Mouse (Mus musculus) G1E-ER4 (cell line): ENCODE data around the gene Fam83g. TPM values are rescaled to one million over a fixed set of nuclear protein-coding genes. Genes with fewer than 3 reads are reported as not detected.

Experiments
- GATA1 ChIP-seq: IDR thresholded peaks from one replicate; pipeline ENCODE4 v1.8.0; 2012; ENCODE audit warnings: low read length, inconsistent platforms
- polyA plus RNA-seq: library from polyadenylated mRNA; stranded (reverse); fragments of >175 nt; gene quantifications from 2 replicates; pipeline ENCODE4 v1.2.3, GENCODE M21; 2012

Gene Fam83g
- polyA plus RNA-seq, 1 experiment: not detected

DNA sequence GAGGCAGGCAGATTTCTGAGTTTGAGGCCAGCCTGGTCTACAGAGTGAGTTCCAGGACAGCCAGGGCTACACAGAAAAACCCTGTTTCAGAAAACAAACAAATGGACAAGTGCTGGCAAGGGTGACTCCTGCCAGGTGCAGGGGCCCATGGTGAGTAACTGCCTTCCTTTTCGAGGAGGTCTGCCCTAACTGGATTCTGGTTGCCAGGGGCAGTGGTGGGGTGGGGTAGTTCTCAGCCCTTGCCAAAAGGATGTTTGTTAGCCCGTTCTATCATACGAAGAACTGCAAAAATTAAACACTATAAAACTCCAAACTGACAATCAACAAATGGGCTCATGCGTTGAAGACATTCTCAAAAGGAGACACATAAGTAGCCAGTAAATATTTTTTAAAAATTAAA lies 34.3 kb upstream of the Fam83g start:
- TF ChIP-seq GATA1: no peak

DNA sequence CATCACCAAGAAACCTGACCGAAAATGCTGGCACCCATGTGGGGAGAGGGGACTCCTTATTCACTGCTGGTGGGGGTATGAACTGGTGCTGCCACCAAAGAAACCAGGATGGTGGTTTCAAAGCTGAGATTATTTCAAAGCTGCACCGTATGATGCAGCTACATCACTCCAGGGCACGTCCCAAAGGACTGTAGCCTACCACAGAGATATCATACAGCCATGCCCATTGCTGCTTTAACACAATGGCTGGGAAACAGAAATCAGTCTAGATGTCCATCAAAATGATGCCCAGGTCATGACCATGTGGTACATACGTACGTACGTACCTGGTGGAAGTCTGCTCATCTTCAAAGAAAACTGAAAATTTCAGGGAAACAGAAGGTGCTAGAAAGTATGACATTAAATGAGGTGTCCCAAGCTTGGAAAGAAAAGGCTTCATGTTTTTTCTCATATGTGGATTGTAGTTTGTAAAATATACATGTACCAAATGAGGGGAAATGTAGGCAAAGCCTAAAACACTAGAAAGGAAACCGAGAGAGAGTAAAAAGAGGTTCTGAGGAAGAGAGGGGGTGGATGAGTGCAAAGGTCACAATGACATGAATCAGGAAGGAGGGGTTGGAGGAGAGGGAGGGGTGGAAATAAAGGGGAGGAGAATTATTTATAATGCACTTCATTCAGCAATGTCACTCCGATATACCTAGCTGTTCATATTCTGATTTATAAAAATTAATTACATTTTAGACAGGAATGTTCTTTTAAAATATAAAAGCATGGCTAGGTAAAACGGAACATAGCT lies 33.2 kb upstream of the Fam83g start:
- no peak for TF ChIP-seq GATA1

DNA sequence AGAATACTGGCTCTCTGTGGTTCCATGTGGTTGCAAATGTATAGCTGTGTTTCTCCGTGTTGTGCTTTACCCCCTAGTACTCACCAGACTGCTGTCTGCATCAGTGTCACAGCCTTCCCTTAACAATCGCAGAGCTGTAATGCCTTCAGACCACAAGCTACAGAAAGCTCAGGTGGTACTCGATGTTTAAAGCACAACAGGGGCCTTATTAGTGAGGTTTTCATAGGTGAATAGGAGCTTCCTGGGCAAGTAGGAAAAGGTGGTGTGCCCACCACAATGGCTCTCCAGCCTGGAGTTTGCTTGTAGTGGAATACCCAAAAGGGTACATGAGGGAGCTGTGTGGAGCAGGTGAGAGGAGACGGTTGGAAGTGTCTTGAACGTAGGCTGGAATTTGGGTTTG lies 31.7 kb upstream of the Fam83g start:
- TF ChIP-seq GATA1: no peak

- TF ChIP-seq GATA1: no peak
These were observed 31.0 kb upstream of the Fam83g start, which contains the start of gene Grap for GRCm38 (mm10) chr11:61652686-61653447. Gene Grap (plus strand): TSS chr11:61653265.

DNA sequence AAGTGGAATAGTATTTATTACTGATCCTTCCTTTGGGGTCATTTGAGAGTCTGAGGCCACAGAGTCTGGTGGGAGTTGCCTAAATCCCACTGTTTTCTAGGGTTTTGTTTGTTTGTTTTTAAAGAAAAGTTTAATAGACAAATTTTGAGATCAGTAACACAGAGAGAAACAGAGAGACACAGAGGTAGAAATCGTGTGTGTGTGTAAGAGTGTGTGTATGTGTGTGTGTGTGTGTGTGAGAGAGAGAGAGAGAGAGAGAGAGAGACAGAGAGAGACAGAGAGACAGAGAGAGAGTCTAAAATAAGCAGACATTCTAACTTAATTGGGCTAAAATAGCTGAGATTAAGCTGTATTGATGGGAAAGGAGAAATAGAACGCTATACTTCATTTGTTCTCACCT lies 30.3 kb upstream of the Fam83g start:
- TF ChIP-seq GATA1: no peak

- TF ChIP-seq GATA1: no peak
These were observed 29.0 kb upstream of the Fam83g start for GRCm38 (mm10) chr11:61654786-61655311.

GRCm38 (mm10) chr11:61655649-61656048 lies 28.2 kb upstream of the Fam83g start:
- TF ChIP-seq GATA1: no peak

DNA sequence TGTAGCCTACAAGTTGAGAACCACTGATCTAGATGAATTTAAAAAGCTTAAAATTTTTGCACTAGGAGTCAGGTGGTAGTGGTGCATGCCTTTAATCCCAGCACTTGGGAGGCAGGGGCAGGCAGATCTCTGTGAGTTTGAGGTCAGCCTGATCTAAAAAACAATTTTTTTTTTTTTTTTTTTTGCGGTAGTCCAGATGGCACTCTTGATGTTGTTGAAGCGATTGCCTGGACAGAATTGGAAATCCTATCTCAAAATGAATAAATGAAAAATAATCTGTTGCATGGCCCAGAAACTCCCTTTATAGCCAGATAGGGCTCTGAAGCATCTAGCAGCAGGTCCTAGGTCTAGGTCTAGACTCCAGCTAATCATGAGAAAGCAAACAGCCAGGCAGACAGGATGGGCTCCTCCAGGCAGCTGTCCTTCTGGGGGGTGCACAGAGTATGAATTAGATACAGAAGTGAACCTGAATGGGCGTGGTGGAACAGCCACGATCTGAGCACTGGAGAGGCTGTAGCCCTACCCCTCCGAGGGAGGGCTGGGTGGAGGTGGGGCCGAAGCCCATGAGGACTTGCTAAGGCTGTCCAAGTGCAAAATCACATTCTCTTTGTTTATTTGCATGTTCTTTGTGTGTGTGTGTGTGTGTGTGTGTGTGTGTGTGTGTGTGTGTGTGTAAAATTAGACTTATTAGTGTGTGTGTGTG lies 27.6 kb upstream of the Fam83g start:
- no peak for TF ChIP-seq GATA1

DNA sequence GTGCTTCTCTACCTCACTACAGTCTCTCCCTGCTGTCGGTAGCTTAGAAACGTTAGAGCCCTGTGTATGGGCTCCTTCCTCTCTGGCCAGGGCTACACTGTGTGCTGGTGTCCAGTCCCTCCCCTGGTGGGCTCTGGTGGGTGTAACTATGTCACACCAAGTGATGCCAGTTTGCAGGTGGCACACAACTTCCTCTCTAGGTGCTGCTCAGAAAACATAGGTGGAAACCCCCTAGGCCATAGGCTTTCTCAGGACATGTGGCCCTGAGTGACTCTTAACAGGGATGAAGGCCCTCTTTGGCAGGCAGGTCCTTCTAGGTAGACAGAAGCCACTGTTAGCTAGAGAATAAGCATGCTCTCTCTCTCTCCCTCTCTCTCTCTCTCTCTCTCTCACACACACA lies 26.5 kb upstream of the Fam83g start:
- TF ChIP-seq GATA1: no peak

DNA sequence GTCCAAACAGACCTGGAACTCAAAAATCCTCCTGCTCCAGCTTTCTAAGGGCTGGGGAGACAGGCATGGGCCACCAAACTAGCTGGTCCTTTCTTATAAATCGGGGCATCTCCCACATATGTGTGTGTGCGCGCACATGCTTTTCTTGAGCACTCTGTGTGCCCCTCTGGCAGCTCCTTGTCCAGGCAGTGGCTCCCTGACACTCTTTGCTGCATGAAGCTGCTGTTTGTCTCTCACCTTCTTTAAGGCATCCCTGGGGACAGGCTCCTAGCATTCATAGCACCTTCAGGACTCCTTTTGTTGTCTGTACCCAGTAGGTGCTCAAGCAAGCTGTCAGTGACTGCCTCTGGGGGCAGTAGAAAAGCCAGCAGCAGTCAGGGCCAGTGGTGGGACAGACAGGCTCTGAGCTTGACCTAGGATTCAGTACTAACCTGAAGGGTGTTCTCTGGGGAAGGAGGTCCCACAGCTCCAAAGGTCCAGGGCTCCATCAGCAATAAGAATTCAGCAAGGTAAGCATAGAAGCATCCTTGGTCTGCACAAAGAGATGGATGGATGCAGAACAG lies 25.4 kb upstream of the Fam83g start:
- TF ChIP-seq GATA1: no peak

DNA sequence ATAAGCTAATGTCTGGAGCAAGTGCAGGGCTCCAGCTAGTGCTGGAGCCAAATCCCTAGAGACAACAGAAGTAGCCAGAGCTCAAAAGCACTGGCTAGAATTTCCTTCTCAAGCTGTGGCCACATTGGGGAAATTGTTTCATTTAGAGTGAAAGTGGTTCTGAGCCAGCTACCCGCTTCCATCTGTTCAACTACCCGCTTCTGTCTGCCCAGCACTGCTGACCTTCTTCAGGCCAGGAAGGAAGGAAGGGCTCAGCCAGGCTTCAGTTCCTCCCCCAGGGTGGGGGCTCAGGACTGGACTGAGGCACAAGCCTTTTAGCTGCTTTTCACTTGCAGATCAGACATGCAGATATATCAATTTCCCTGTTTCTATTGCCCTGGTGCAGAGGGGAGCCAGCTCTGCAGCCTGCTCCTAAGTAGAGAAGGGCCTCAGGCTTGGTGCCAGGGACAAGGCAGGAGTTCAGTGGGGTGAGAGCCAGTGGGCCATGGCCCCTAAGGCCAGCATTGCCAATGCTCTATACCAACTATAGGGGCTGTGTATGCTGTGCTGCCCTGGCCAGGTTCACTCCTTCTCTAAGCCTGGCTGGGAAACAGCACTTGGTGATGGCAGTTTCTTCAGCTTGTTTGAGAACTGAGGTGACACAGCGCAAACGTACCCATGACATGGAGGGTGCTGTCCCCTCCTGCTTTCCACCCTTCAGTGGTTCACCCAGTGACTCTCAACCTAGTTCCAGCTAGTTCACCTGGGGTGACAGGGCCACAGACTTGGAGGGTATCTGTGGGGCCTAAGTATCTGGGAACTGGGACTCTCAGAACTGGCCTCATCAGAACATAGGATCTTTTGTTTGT lies 24.7 kb upstream of the Fam83g start:
- TF ChIP-seq GATA1: no peak

DNA sequence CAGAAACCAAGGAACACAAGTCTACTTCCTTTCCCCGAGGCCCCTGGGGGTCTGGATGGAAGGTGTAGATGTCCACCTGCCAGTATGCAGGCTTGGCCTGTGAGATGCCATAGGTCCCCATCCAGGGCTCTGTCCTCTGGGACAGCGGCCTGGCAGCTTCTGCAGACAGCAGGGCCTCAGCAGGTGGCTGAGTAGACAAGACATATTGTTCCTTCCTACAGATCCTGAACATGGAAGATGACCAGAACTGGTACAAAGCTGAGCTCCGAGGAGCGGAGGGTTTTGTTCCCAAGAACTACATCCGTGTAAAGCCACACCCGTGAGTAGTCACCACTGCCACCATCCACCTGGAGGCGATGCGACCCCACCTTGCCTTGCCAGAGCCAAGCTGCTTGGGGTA lies 23.9 kb upstream of the Fam83g start:
- TF ChIP-seq GATA1: no peak

DNA sequence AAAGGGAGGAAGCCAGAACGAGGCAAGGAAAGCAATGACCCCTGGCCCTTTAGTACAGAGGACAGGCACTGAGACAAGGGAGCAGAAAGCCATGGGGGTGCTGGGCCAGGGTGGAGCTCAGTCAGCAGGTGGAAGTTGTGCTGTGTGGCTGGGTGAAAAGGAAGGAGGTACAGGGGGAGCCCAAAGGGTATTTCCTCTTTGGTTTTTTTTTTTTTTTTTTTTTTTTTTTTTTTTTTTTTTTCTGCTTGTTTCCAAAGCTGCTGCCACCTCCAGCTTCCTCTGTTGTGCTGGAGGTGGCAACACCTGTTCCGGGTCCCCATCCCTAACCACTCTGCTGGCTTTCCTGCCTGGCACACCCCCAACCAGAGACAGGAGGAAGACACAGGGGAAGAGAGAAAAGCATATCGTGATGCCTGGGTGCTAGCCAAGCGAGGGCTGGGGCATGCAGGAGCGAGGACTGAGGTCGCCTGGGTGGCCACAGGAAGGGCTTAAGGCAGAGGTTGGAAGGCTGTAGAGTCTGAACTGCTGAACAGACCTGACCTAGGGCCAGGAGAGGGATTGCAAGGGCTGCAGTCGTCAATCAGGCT lies 23.0 kb upstream of the Fam83g start:
- no peak for TF ChIP-seq GATA1

DNA sequence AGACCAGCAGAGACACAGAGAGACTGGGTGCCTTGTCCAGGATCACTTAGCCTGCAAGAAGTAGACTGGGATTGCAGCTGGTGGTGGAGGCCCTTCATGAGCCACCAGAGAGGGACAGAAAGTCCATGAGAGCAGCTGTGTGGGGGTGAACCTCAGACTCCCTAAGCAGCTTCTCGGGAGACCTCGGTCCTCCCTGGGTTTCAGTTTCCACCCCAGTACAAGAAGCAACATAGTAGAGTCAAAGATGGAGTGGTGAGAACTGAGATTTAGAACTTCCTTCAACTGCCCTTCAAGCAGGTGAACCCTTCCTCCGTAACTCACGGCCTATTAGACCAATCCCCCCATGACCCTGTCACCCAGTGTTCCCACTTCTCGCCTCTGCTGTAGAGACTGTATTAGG lies 21.7 kb upstream of the Fam83g start:
- no peak for TF ChIP-seq GATA1
